Mouse (Mus musculus) neural tube, embryonic 15.5 days (tissue): ENCODE data around the gene Slc25a40. TPM values are rescaled to one million over a fixed set of nuclear protein-coding genes. Genes with fewer than 3 reads are reported as not detected.

Experiments used
- ATAC-seq: fragments of 200-750 bp; cut with Nextera tagmentation; 2 replicates; pipeline ENCODE4 v1.8.0; 2017; ENCODE audit warnings: mild to moderate bottlenecking, moderate TSS enrichment, moderate library complexity; ENCODE audit not compliant: low FRiP score
- H3K27ac ChIP-seq: fragments of 300-500 bp; sonication (generic); replicated peaks from 2 replicates; pipeline ENCODE4 v1.5.1; 2015; ENCODE audit warnings: mild to moderate bottlenecking, inconsistent platforms
- H3K27me3 ChIP-seq: fragments of 300-500 bp; sonication (generic); replicated peaks from 2 replicates; pipeline ENCODE4 v1.6.1; 2015; ENCODE audit warnings: inconsistent platforms
- H3K36me3 ChIP-seq: fragments of 300-500 bp; sonication (generic); 2 replicates; pipeline ENCODE4 v1.6.1; 2015; ENCODE audit warnings: inconsistent platforms
- H3K4me1 ChIP-seq: fragments of 300-500 bp; sonication (generic); 2 replicates; pipeline ENCODE4 v1.6.1; 2015; ENCODE audit warnings: inconsistent platforms
- H3K4me2 ChIP-seq: fragments of 300-500 bp; sonication (generic); 2 replicates; pipeline ENCODE4 v1.6.1; 2015; ENCODE audit warnings: inconsistent platforms, mild to moderate bottlenecking, moderate library complexity
- H3K4me3 ChIP-seq: fragments of 300-500 bp; sonication (generic); replicated peaks from 2 replicates; pipeline ENCODE4 v1.5.1; 2015; ENCODE audit warnings: mild to moderate bottlenecking, inconsistent platforms
- H3K9ac ChIP-seq: fragments of 300-500 bp; sonication (generic); replicated peaks from 2 replicates; pipeline ENCODE4 v1.6.1; 2015; ENCODE audit warnings: mild to moderate bottlenecking, inconsistent platforms
- H3K9me3 ChIP-seq: fragments of 300-500 bp; sonication (generic); replicated peaks from 2 replicates; pipeline ENCODE4 v1.6.1; 2016; ENCODE audit warnings: inconsistent platforms
- WGBS: fragments of 180-500 bp; shearing (Covaris S2); methylation state at CpG from one replicate; pipeline ENCODE4 v1.1.7; 2015; ENCODE audit warnings: mixed read lengths; 5-methylcytosine and 5-hydroxymethylcytosine counted together
- polyA plus RNA-seq: library from polyadenylated mRNA; unstranded; fragments of >200 nt; fragmentation: Nextera tagmentation; extraction: Ambion mirVana; gene quantifications from 2 replicates; pipeline ENCODE4 v1.2.1, GENCODE M21; 2015

The Slc25a40 gene
- polyA plus RNA-seq: 7.7 and 9.0 TPM in 2 replicates

DNA sequence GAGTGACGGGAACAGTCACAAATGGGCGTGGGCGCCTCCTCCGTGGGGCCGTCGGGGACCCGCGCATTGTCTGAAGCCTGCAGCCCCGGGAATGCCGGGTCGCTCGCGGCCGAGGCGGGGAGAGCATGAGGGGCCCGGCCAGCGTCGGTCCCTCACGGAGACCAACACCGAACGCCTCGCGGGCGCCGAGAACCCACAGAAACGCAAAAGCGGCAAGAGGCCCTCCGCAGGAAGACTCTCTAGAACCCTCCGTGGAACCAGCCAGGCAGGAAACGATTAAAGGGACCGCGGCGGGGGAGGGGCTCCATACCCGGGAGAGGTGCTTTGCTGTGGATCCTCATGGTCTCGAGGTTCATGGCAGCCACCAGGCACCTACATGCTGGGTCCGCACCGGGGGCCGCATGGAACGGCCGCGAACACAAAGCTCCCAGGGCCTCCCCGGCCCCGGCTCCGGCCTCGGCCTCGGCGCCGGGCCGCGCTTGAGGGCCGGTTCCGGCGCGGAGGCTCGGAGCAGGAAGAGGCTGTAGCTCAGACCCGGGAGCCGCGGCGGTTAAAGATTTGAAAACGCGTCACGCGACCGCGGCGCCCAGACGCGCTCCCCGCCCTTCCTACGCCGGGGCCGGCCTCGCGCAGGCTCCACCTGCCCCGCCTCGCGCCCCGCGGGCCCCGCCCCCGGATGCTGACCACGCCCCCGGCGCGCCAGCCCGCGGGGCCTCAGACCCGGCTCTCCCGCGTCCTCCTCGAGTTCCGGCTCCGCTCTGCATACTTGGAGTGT is at the start of gene Slc25a40, which contains the start of gene Dbf4:
TSS of gene Slc25a40 (plus strand) at position 694 of the 775 bp plus-strand sequence.
TSS of gene Dbf4 (minus strand) at position 560 of the 775 bp plus-strand sequence.
- Histone ChIP-seq H3K27me3 (no peaks in the 10 kb centered on the region), H3K9ac (peak within 1 kb of the TSS; percentile 74), H3K4me2 (peak within 1 kb of the TSS; percentile 86), H3K9me3 (no peaks in the 10 kb centered on the region), H3K27ac (peak within 1 kb of the TSS; percentile 81), H3K4me1 (peaks cover 10% of the 10 kb centered on the region), H3K36me3 (0 out of 2 replicates have a peak, but pooled peaks cover 2% of the 10 kb centered on the region), H3K4me3 (peak within 1 kb of the TSS; percentile 94)
- peak; percentile 99 for ATAC-seq
- WGBS: under 1% methylated on average over 92 of the region's 93 CpGs

GRCm38 (mm10) chr5:8373415-8373814 is 49.2 kb upstream of the Slc25a40 start:
- no peak overlapping the region for H3K9ac ChIP-seq
- no peak overlapping the region for H3K4me3 ChIP-seq
- ATAC-seq: no peak
- H3K27ac ChIP-seq: no peak overlapping the region
- no peaks in the 10 kb centered on the region for H3K27me3 ChIP-seq
- H3K9me3 ChIP-seq: no peaks in the 10 kb centered on the region
- no peaks in the 10 kb centered on the region for H3K36me3 ChIP-seq
- 58% methylated on average over 4 of the region's 4 CpGs for WGBS
- H3K4me2 ChIP-seq: no peak overlapping the region
- no peaks in the 10 kb centered on the region for H3K4me1 ChIP-seq

DNA sequence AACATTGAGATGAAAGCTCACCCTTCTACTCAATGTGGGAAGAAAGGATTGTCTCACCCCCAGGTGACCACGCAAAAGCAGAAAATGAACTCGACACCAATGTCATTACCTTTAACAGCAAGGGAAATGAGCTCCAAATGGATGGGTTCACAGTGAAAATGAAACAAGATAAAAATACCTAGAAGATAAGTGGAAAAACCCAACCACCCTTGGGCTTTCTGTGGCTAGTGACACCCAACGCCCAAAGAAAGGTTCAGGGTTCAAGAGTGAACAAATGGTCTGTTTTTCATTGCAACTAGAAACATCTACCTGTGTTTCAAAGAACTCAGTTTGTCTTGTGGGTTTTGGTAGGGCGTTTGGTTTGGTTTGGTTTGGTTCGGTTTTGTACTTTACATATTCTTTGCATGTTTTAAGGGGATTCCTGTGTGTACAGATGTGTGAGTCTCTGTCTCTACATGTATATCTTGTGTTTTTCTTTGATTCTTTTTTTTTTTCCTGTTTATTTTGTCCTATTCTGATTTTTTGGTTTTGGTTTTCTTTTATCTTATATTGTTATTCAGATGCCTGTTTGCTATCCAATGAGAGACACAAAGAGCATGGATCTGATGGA is 48.2 kb upstream of the Slc25a40 start:
- H3K9ac ChIP-seq: no peak overlapping the region
- no peak overlapping the region for H3K4me2 ChIP-seq
- no peak overlapping the region for H3K4me3 ChIP-seq
- 87% methylated on average over 5 of the region's 5 CpGs for WGBS
- no peaks in the 10 kb centered on the region for H3K9me3 ChIP-seq
- no peak overlapping the region for H3K27ac ChIP-seq
- H3K27me3 ChIP-seq: no peaks in the 10 kb centered on the region
- no peaks in the 10 kb centered on the region for H3K36me3 ChIP-seq
- no peak for ATAC-seq
- H3K4me1 ChIP-seq: no peaks in the 10 kb centered on the region

- 84% methylated on average over 1 of the region's 1 CpGs for whole genome bisulfite sequencing
- no peak overlapping the region for H3K4me3 ChIP-seq
- H3K27ac ChIP-seq: no peak overlapping the region
- no peaks in the 10 kb centered on the region for H3K27me3 ChIP-seq
- ATAC-seq: no peak
- H3K36me3 ChIP-seq: peaks cover 8% of the 10 kb centered on the region
- H3K9me3 ChIP-seq: no peaks in the 10 kb centered on the region
- H3K9ac ChIP-seq: no peak overlapping the region
- no peak overlapping the region for H3K4me2 ChIP-seq
- H3K4me1 ChIP-seq: no peaks in the 10 kb centered on the region
Measured at GRCm38 (mm10) chr5:8393891-8394583, 28.6 kb upstream of the Slc25a40 start.

- Histone ChIP-seq H3K27me3 (no peaks in the 10 kb centered on the region), H3K4me2 (no peak overlapping the region), H3K9ac (no peak overlapping the region), H3K27ac (no peak overlapping the region), H3K4me3 (no peak overlapping the region), H3K9me3 (no peaks in the 10 kb centered on the region), H3K4me1 (no peaks in the 10 kb centered on the region), H3K36me3 (peaks cover 8% of the 10 kb centered on the region)
- ATAC-seq: no peak
- WGBS: 91% methylated on average over 13 of the region's 13 CpGs
Measured at GRCm38 (mm10) chr5:8397587-8398249, 24.9 kb upstream of the Slc25a40 start.

GRCm38 (mm10) chr5:8408746-8409145 is 13.9 kb upstream of the Slc25a40 start:
- no peaks in the 10 kb centered on the region for H3K27me3 ChIP-seq
- H3K4me2 ChIP-seq: no peak overlapping the region
- no peak overlapping the region for H3K27ac ChIP-seq
- WGBS: 94% methylated on average over 4 of the region's 4 CpGs
- peaks cover 12% of the 10 kb centered on the region; the same call in 1 of the 2 replicates for H3K36me3 ChIP-seq
- no peak overlapping the region for H3K9ac ChIP-seq
- no peaks in the 10 kb centered on the region for H3K4me1 ChIP-seq
- ATAC-seq: no peak
- H3K9me3 ChIP-seq: no peaks in the 10 kb centered on the region
- H3K4me3 ChIP-seq: no peak overlapping the region

GRCm38 (mm10) chr5:8416683-8417413 is 5.8 kb upstream of the Slc25a40 start:
- H3K27me3 ChIP-seq: no peaks in the 10 kb centered on the region
- H3K9ac ChIP-seq: no peak overlapping the region
- no peaks in the 10 kb centered on the region for H3K9me3 ChIP-seq
- no peak overlapping the region for H3K4me3 ChIP-seq
- 93% methylated on average over 3 of the region's 3 CpGs for WGBS
- H3K4me2 ChIP-seq: no peak overlapping the region
- H3K4me1 ChIP-seq: peaks cover 4% of the 10 kb centered on the region
- H3K27ac ChIP-seq: no peak overlapping the region
- H3K36me3 ChIP-seq: 0 out of 2 replicates have a peak, but pooled peaks cover 8% of the 10 kb centered on the region
- no peak for ATAC-seq

DNA sequence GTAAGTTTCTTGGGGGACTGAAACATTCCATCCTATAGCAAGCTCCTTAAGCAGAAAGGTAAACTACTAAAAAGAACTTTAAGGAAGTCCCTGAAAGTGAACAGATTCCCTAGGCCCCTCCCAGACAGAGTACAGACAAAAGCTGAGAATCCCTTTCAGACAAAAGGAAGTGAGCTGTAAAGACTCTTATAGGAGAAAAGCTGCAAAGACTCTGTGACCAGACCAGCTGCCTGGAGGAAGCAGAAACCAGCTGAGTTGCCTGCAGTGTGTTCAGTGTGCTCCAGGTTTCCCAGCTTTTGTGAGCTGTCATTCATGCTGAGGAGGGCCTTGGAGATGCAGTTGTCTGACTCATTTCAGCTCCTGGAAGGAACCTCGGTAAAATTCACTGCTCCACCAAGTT is 5.2 kb upstream of the Slc25a40 start:
- 59% methylated on average over 1 of the region's 1 CpGs for WGBS
- Histone ChIP-seq H3K9ac (no peak overlapping the region), H3K27me3 (no peaks in the 10 kb centered on the region), H3K4me3 (no peak overlapping the region), H3K36me3 (0 out of 2 replicates have a peak, but pooled peaks cover 8% of the 10 kb centered on the region), H3K27ac (no peak overlapping the region), H3K4me2 (no peak overlapping the region), H3K4me1 (peaks cover 4% of the 10 kb centered on the region), H3K9me3 (no peaks in the 10 kb centered on the region)
- no peak for ATAC-seq

GRCm38 (mm10) chr5:8421424-8421823 is 1.2 kb upstream of the Slc25a40 start:
- no peak overlapping the region; the same call in 1 of the 2 replicates for H3K9ac ChIP-seq
- H3K36me3 ChIP-seq: 0 out of 2 replicates have a peak, but pooled peaks cover 4% of the 10 kb centered on the region
- 8% methylated on average over 3 of the region's 3 CpGs for WGBS

DNA sequence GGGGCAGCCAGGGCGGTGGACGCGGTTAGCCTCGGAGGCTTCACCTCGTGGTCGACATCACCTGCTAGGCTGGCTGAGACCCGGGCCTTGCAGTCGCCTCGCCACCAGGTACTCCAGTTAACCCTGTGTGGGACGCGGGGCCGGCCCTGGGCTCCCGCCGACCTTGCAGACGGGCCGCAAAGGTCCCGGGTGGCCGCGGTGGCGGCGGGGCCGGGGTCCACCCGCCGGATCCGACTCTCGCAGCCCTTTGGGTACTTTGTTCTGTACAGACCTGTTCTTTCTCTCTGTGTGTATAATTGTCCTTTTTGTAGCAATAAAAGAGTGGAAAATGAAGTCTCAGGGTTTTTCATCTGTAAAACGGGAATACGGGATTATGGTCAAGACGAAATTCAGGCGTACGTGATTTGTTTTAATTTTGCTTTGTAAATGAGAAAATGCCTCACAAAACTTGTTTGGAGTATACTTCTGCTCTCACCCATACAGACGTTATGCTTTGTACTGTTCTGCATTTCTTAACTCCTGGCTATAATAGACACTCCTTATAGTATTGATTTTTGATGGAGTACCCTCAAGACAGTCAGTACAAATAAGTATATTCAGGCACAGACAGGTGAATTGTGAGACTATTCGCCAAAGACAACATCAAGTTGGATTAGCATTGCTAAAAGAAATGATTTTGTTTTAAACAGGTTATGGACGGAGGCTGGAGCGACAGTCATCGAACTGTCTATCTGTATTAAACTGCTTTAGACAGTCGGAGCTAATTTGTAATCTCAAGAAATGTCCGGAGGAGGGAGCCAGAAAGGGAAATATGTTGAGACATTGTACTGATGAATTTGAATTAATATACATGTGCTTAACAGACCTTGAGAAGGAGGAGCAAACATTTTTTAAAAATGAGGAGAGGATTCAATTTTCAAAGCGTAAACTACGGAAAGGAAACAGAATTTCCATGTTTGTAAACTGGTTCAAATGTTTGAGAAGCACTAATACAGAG is 580 bp downstream of the Slc25a40 start:
- Histone ChIP-seq H3K36me3 (no peaks in the 10 kb centered on the region), H3K9ac (peak overlapping the region; percentile 74), H3K27ac (peak overlapping the region; percentile 81), H3K4me2 (peak overlapping the region; percentile 86), H3K4me3 (peak overlapping the region; percentile 94), H3K27me3 (no peaks in the 10 kb centered on the region), H3K9me3 (no peaks in the 10 kb centered on the region), H3K4me1 (peaks cover 10% of the 10 kb centered on the region)
- peak; percentile 8; the same call in 1 of the 2 replicates for ATAC-seq
- under 1% methylated on average over 40 of the region's 40 CpGs for WGBS

More at GRCm38 (mm10) chr5:8421424-8421823, 1.2 kb upstream of the Slc25a40 start:
- ATAC-seq: no peak
- Histone ChIP-seq H3K27ac (no peak overlapping the region), H3K4me2 (peak overlapping the region; percentile 86), H3K4me3 (peak overlapping the region; percentile 94), H3K4me1 (peaks cover 10% of the 10 kb centered on the region), H3K27me3 (no peaks in the 10 kb centered on the region), H3K9me3 (no peaks in the 10 kb centered on the region)
